Mouse (Mus musculus) naive thymus-derived CD4-positive, alpha-beta T cell, adult 2 months (primary cell): ENCODE measurements around the gene Hectd1.
A peak's percentile ranks its signal among the peaks of the same experiment; 100 is the strongest.

ENCODE experiments used
- DNase-seq: peaks from one replicate; pipeline ENCODE4 v3.0.0-alpha.2; 2011; ENCODE audit warnings: low read depth

The Hectd1 gene

GRCm38 (mm10) chr12:51843576-51844520, 14.5 kb upstream of the Hectd1 start:
- peak; percentile 42 for DNase-seq

DNA sequence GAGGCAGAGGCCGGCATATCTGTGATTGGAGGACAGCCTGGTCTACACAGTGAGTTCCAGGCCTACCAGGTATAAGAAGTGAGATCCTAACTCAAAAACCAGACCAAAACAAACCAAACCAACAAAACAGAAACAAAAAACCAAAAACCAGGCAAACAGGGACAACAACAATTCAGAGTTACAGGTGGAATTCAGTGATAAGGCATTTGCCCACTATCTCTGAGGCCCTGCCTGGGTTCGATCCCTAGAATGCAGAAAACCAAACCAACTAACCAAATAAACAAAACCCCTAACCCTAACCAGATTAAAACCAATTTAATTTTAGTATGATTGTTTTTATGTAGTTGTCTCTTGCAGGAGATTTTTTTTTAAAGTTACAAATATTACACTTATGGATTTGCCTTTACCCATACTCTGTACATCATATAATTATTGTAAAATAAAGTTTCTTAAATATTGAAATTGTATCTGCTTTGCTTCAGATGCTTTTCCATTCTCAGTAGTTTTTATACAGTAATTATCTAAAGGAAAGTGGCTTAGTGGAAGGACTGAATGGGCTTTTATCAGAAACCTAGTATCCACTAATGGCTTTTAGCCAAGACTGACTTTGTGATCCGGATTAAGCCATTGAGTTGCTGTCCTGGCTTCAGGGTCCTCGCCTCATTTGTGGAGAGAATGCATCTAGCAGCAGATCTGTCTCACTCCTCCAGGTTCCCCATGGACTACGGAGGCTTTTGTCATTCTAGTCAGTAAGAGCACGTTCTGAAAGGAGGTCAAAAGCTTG, 12.9 kb upstream of the Hectd1 start:
- DNase-seq: no peak

DNA sequence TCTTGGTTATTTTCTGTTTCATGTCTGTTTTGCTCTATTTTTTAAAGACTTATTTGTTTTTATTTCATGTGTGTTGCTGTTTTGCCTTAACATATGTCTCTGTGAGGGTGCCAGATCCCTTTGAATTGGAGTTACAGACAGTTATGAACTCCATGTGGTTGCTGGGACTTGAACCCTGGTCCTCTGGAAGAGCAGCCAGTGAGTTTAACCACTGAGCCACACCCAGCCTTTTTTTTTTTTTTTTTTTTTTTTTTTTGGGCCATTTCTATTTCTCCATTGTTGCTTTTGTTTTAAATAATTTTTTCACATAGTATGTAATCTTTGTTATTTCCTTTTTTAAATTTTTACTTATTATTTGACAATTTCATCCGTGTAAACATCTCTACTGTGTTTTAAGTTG, 10.5 kb upstream of the Hectd1 start:
- no peak for DNase-seq

DNA sequence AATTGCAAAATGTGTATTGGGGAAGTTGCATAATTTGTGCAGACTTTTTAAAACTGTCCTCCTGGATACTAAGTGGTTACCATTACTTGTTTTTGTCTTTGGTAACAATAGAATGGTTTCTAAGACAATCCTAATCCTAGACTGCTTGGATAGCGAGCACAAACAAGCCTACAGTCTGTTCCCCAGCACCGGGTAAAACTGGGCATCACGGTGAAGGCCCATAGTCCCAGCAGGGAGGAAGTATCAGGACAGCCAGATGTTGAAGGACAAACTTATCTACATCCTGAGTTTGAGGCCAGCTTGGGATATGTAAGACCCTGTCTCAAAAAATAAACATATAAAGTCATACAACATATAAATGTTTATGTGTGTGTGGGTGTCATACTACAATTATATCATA, 5.9 kb upstream of the Hectd1 start:
- DNase-seq: no peak

DNA sequence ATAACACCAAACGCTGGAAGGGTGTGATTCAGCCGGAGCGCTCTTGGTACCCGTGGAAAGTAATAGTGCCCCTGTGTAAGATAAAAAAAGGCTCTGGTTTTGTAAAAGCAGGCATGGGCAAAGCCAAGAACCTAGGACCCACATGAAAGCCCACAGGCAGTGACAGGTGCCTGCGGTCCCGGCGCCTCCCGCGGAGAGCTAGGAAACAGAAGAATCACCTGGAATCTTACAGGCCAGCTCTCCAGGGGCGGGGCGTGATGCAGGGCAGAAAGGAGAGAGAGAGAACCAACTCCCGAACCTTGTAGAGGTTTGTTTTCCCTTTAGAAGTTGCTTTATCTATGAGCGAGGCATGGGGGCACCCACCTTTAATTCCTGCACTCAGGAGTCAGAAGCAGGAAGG, 2.6 kb upstream of the Hectd1 start:
- no peak for DNase-seq

GRCm38 (mm10) chr12:51831296-51831695, 2.0 kb upstream of the Hectd1 start:
- no peak for DNase-seq

- DNase-seq: peak; percentile 48
Measured at GRCm38 (mm10) chr12:51830671-51831070, 1.3 kb upstream of the Hectd1 start.

DNA sequence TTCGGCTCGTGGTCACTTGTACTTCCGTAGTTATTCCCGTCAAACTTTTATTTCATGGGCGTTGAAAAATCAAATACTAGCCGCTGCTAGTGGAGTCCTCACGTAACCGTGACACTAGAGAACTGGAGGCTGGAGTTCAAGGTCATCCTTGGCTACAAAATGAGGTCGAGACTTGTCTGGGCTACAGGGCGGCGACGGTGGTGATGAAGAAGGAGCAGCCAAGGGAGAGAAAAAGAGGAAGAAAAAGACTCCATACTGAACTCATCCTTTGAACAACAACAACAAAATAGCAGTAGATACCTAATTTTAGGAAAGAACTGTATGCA, 704 bp upstream of the Hectd1 start:
- peak; percentile 63 for DNase-seq

DNA sequence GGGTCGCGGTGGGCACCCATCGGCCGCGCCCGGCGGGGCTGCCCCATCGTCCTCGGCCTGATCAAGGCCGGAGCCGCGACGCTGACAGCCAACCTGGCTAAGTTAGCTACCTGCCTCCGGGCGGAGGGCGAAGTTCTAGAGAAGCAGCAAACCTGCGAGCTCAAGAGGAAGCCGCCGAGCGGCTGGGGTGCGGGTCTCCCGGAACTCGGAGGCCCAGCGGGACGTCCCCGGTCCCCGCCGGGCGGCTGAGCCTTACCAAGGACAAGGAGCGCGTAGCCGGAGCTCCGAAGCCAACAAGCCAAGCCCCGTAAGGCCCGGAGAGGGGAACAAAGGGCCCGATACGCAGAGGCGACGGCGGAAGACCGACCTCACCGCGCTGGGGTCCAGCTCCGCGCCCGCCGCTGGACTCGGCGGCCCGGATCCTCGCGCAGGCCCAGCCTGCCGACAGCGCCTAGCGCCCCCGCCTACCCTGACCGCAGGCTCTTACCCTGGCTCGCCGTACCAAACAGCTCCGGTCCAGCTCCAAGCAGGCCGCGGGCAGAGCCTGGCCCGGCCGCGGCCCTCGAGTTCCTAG, 533 bp downstream of the Hectd1 start:
- DNase-seq: peak; percentile 82

GRCm38 (mm10) chr12:51827958-51828650, 1.2 kb downstream of the Hectd1 start:
- peak; percentile 41 for DNase-seq

- DNase-seq: peak; percentile 45
Measured at GRCm38 (mm10) chr12:51825338-51825737, 4.0 kb downstream of the Hectd1 start.

DNA sequence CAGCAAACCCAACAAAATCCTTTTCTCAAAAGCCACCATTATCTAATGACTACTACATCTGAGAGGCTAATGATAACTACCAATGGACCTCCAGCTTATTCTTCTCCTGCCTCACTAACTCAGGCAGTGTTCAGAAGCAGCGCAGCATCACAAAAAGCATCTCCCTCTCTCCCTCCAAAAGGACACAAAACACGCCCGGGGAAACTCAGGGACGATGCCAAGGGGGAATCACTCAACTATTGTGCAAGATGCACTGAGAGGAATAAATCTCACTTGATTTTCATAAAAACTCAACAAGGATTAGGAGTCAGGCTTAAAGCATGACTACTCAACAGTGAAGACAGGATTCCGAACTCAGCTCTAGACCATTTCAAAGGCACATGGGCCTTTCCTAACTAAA, 6.0 kb downstream of the Hectd1 start:
- no peak for DNase-seq

- DNase-seq: no peak
Measured at GRCm38 (mm10) chr12:51822861-51823260, 6.5 kb downstream of the Hectd1 start.

GRCm38 (mm10) chr12:51822236-51822635, 7.1 kb downstream of the Hectd1 start:
- DNase-seq: peak; percentile 51

DNA sequence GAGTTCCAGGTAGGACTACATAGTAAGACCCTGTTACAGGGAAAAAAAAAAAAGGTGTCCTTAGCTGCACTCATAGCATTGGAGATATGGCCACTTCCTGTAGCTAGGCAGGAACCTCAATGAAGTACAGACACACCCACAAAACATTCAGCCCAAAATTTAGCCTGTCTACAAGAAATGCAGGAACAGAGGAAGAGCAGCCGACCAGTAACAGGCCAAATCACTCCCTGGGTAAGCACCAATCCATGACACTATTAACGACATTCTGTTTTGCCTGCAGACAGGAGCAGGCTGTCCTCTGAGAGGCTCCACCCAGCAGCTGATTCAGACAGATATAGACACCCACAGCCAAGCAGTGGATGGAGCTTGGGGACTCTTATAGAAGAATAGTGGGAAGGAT, 8.1 kb downstream of the Hectd1 start:
- peak; percentile 24 for DNase-seq

GRCm38 (mm10) chr12:51819951-51820498, 9.3 kb downstream of the Hectd1 start:
- no peak for DNase-seq

DNA sequence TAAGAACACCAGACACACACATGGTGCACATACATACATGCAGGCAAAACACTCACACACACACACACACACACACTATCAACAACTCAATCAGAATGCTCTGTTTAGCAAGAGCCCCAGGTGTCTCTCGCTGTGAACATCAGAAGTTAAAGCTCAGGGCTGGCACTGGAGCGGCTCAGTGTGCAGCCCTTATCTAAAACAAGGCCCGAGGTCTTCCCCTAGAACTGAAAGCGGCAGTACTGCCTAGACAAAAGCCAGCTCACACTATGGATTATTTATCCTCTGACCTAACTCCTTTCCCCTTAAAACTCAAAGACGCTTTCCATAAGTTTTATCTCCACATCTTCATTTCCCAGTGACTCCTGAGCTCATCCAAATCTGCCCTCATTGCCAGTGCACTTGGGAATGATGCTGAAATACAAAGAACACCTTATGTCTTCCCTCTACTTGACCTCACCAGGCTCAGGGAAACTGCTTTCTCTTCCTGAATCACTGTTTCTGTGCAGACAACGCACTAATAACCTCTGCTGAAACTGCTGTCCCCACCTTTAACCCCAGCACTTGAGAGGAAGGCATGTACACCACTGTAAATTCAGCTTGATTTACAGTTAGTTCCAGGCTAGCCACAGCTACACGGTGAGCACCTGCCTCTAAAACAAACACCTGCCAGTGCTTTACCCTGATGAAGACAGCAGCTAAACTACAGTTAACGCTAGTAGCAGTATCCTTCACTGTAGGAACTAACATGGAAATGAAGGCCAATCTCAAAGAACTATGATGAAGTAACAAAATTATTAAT, 11.3 kb downstream of the Hectd1 start:
- DNase-seq: no peak

- no peak for DNase-seq
Measured at GRCm38 (mm10) chr12:51811388-51812140, 17.8 kb downstream of the Hectd1 start.

DNA sequence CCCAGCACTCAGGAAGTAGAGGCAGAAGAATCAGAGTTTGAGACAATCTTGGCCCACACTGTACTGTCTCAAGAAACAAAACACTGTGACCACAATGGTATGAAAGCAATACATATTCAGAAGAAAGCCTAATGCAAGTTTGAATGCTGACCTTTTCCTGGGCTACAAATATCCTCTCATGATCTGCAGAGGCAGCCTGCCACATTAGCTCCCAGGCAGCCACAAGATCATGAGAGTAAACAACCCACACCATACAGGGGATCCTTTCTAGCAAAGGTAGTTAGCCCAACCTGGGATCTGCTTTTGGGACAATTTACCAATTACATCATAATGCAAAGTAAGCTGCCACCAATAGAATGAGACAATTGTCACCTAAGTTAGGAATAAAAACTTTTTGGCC, 18.8 kb downstream of the Hectd1 start:
- DNase-seq: no peak

GRCm38 (mm10) chr12:51784842-51785241, 44.5 kb downstream of the Hectd1 start:
- DNase-seq: peak; percentile 70
